Mouse (Mus musculus): ENCODE measurements at regions not wholly inside any gene's neighbourhood (a gene's known extent, or its start where the extent isn't known, plus 50 kb on each side); places are given as distances from the start of the nearest gene placed in this dataset.
"Not testable (repeated sequence)": the region's sequence is repeated elsewhere in the genome, so short reads cannot be mapped to it uniquely, and the experiment has no call there.

GRCm38 (mm10) chr11:63211501-63211900 lies 82.7 kb downstream of the Pmp22 start:
- DNase-seq (ENCODE audit: low read depth, low spot score): no peak

- no peak for DNase-seq (ENCODE audit: low read depth, low spot score)
Measured at GRCm38 (mm10) chr11:63213043-63213442, 84.3 kb downstream of the Pmp22 start.

GRCm38 (mm10) chr11:63213901-63214425 lies 85.2 kb downstream of the Pmp22 start:
- no peak for DNase-seq (ENCODE audit: low read depth, low spot score)

- DNase-seq (ENCODE audit: low read depth, low spot score): no peak
Measured at GRCm38 (mm10) chr11:63215993-63216392, 87.2 kb downstream of the Pmp22 start.

- no peak for DNase-seq (ENCODE audit: low read depth, low spot score)
Measured at GRCm38 (mm10) chr11:63217049-63217448, 88.3 kb downstream of the Pmp22 start.

- DNase-seq (ENCODE audit: low read depth, low spot score): no peak
Measured at GRCm38 (mm10) chr11:63226471-63226870, 97.7 kb downstream of the Pmp22 start.

- no peak for DNase-seq (ENCODE audit: low read depth, low spot score)
Measured at GRCm38 (mm10) chr11:63230786-63231185, 102.0 kb downstream of the Pmp22 start.

- DNase-seq (ENCODE audit: low read depth, low spot score): no peak
Measured at GRCm38 (mm10) chr11:63233172-63233966, 104.6 kb downstream of the Pmp22 start.

GRCm38 (mm10) chr11:63234481-63234880 lies 105.7 kb downstream of the Pmp22 start:
- no peak for DNase-seq (ENCODE audit: low read depth, low spot score)

- DNase-seq (ENCODE audit: low read depth, low spot score): no peak
Measured at GRCm38 (mm10) chr11:63238655-63239054, 109.9 kb downstream of the Pmp22 start.

- no peak for DNase-seq (ENCODE audit: low read depth, low spot score)
Measured at GRCm38 (mm10) chr11:63243906-63244416, 115.2 kb downstream of the Pmp22 start.

- no peak for DNase-seq (ENCODE audit: low read depth, low spot score)
Measured at GRCm38 (mm10) chr11:63245041-63245440, 116.3 kb downstream of the Pmp22 start.

- DNase-seq (ENCODE audit: low read depth, low spot score): no peak
Measured at GRCm38 (mm10) chr11:63246052-63246661, 117.4 kb downstream of the Pmp22 start.

GRCm38 (mm10) chr11:63252012-63252856 lies 123.5 kb downstream of the Pmp22 start:
- DNase-seq (ENCODE audit: low read depth, low spot score): no peak

- no peak for DNase-seq (ENCODE audit: low read depth, low spot score)
Measured at GRCm38 (mm10) chr11:63252968-63253602, 124.3 kb downstream of the Pmp22 start.

- DNase-seq (ENCODE audit: low read depth, low spot score): no peak
Measured at GRCm38 (mm10) chr11:63264432-63265061, 135.8 kb downstream of the Pmp22 start.

GRCm38 (mm10) chr11:63266290-63266689 lies 137.5 kb downstream of the Pmp22 start:
- not testable (repeated sequence) for DNase-seq (ENCODE audit: low read depth, low spot score)

GRCm38 (mm10) chr11:63276641-63277040 lies 147.9 kb downstream of the Pmp22 start:
- DNase-seq (ENCODE audit: low read depth, low spot score): no peak

- DNase-seq (ENCODE audit: low read depth, low spot score): no peak
Measured at GRCm38 (mm10) chr11:63281839-63282238, 153.1 kb downstream of the Pmp22 start.

- no peak for DNase-seq (ENCODE audit: low read depth, low spot score)
Measured at GRCm38 (mm10) chr11:63282541-63282940, 153.8 kb downstream of the Pmp22 start.

- no peak for DNase-seq (ENCODE audit: low read depth, low spot score)
Measured at GRCm38 (mm10) chr11:63286026-63286425, 157.2 kb downstream of the Pmp22 start.
